Mouse (Mus musculus): ENCODE data around the gene Mypn. TPM values are rescaled to one million over a fixed set of nuclear protein-coding genes. Genes with fewer than 3 reads are reported as not detected.

The Mypn gene
- total RNA-seq, 2 experiments from 2014 or later = 3.0 to 4.3 TPM

GRCm38 (mm10) chr10:63113716-63114360 lies 89.9 kb downstream of the Mypn start:
- no peak for DNase-seq (ENCODE audit: low spot score in 2 of 2)

GRCm38 (mm10) chr10:63113027-63113604 lies 90.6 kb downstream of the Mypn start:
- no peak for DNase-seq (ENCODE audit: low spot score in 2 of 2)

- DNase-seq (ENCODE audit: low spot score in 2 of 2) = no peak
Measured at GRCm38 (mm10) chr10:63100657-63101056, 103.1 kb downstream of the Mypn start.

- DNase-seq (ENCODE audit: low spot score in 2 of 2) = peak; percentile 73 to 85
Measured at GRCm38 (mm10) chr10:63099941-63100562, 103.7 kb downstream of the Mypn start.

- DNase-seq (ENCODE audit: low spot score in 2 of 2) = peak; percentile 51 to 60
Measured at GRCm38 (mm10) chr10:63099521-63099920, 104.2 kb downstream of the Mypn start, which contains the start of gene Atoh7. TSS of gene Atoh7 (plus strand) at chr10:63099651.

- no peak for DNase-seq (ENCODE audit: low spot score in 2 of 2)
Measured at GRCm38 (mm10) chr10:63098191-63098590, 105.6 kb downstream of the Mypn start.

- DNase-seq (ENCODE audit: low spot score in 2 of 2) = no peak
Measured at GRCm38 (mm10) chr10:63096757-63097156, 107.0 kb downstream of the Mypn start.

GRCm38 (mm10) chr10:63092616-63093550 lies 110.9 kb downstream of the Mypn start:
- DNase-seq (ENCODE audit: low spot score in 2 of 2) = no peak

GRCm38 (mm10) chr10:63091915-63092314 lies 111.8 kb downstream of the Mypn start:
- DNase-seq (ENCODE audit: low spot score in 2 of 2) = no peak

- DNase-seq (ENCODE audit: low spot score in 2 of 2) = peak; percentile 18 to 20
Measured at GRCm38 (mm10) chr10:63089758-63090571, 113.8 kb downstream of the Mypn start.

- no peak for DNase-seq (ENCODE audit: low spot score in 2 of 2)
Measured at GRCm38 (mm10) chr10:63089103-63089757, 114.5 kb downstream of the Mypn start.

- no peak for DNase-seq (ENCODE audit: low spot score in 2 of 2)
Measured at GRCm38 (mm10) chr10:63086304-63086703, 117.4 kb downstream of the Mypn start.

- peak; percentile 82 to 85 for DNase-seq (ENCODE audit: low spot score in 2 of 2)
Measured at GRCm38 (mm10) chr10:63065988-63066387, 137.8 kb downstream of the Mypn start.

Other genes with a start within 250 kb of the Mypn start
- gene Rufy2, start 223.7 kb downstream of the Mypn start, total RNA-seq (2021) = 10 to 100 TPM; 75.6 to 91.0 TPM
- 10 to 100 TPM; 50.2 to 50.8 TPM for gene Hnrnph3, start 179.7 kb downstream of the Mypn start, total RNA-seq (2021)
- 1 to 10 TPM; 2.6 to 3.6 TPM for gene Pbld2, start 179.6 kb downstream of the Mypn start, total RNA-seq (2021)
- under 1 TPM; 0.30 to 0.45 TPM for gene Pbld1, start 143.8 kb downstream of the Mypn start, total RNA-seq (2021)
- 1 to 10 TPM; 2.2 to 3.8 TPM for gene Atoh7, start 104.3 kb downstream of the Mypn start, total RNA-seq (2021)
- 10 to 100 TPM; 52.9 to 53.9 TPM for gene Herc4, start 39.9 kb upstream of the Mypn start, total RNA-seq (2021)
- gene Sirt1, start 177.8 kb upstream of the Mypn start, total RNA-seq (2021) = 10 to 100 TPM; 15.1 to 16.6 TPM
- gene Dnajc12, start 178.5 kb upstream of the Mypn start, total RNA-seq (2021) = 10 to 100 TPM; 26.2 to 31.6 TPM
- gene Gm7075, start 217.8 kb upstream of the Mypn start, total RNA-seq (2021) = not detected
- gene Ctnna3, start 226.1 kb upstream of the Mypn start, total RNA-seq (2021) = 1 to 10 TPM; 1.8 to 2.4 TPM